ENCODE assay signal across 26 mouse cellular contexts in genomic region chr12:54549659-54550058, GRCm38 (mm10).
"Had no signal": no experiment of that assay in that cellular context is flagged by ENCODE, and none has a peak within 500 bp of the region (broad histone marks: within the 10 kb centered on the region; RNA-seq: fewer than 3 reads in every experiment).

No protein-coding gene starts in this region.

- H3K4me2 ChIP-seq: heart, embryonic 11.5 days; hindbrain, embryonic 12.5 days; hindbrain, embryonic 14.5 days; intestine, embryonic 15.5 days; kidney, embryonic 15.5 days; limb, embryonic 13.5 days; limb, embryonic 15.5 days; liver, embryonic 13.5 days; liver, embryonic 15.5 days had no signal

- H3K36me3 ChIP-seq: hindbrain, embryonic 10.5 days; hindbrain, embryonic 12.5 days; intestine, embryonic 15.5 days; kidney, embryonic 15.5 days; limb, embryonic 13.5 days; limb, embryonic 15.5 days; liver, embryonic 13.5 days; liver, embryonic 15.5 days had no signal

- ATAC-seq: hindbrain, embryonic 16.5 days; inflammation-experienced regulatory T-cells, adult 6 months; intestine, embryonic 15.5 days had no signal

- H3K9ac ChIP-seq: hindbrain, embryonic 12.5 days; hindbrain, embryonic 14.5 days; intestine, embryonic 15.5 days; kidney, embryonic 15.5 days; limb, embryonic 13.5 days; limb, embryonic 15.5 days; liver, embryonic 13.5 days; liver, embryonic 15.5 days had no signal

- H3K27me3 ChIP-seq: hindbrain, embryonic 12.5 days; intestine, embryonic 15.5 days; limb, embryonic 13.5 days; limb, embryonic 15.5 days; liver, embryonic 13.5 days; liver, embryonic 15.5 days had no signal

- H3K27ac ChIP-seq: gastrocnemius, adult 2 months; heart, adult 2 months; hindbrain, embryonic 10.5 days; hindbrain, embryonic 12.5 days; hindbrain, embryonic 14.5 days; intestine, embryonic 15.5 days; kidney, embryonic 15.5 days; kidney, postnatal 0 days; limb, embryonic 13.5 days; limb, embryonic 15.5 days; liver, embryonic 13.5 days; liver, embryonic 15.5 days had no signal

- DNase-seq: gastrocnemius, adult 2 months; gastrocnemius, postnatal 10 days; gastrocnemius, postnatal 25 days; heart, adult 2 months; heart, postnatal 10 days; heart, postnatal 4 days; kidney, adult 18-20 months; kidney, adult 8-10 months; kidney, postnatal 14 days; kidney, postnatal 36 days; layer of hippocampus, adult 9-11 months; layer of hippocampus, postnatal 36 days; left cerebral cortex, postnatal 4 days; liver, embryonic 13.5 days had no signal

- H3K4me3 ChIP-seq: gastrocnemius, adult 2 months; heart, adult 2 months; hindbrain, embryonic 10.5 days; hindbrain, embryonic 12.5 days; intestine, embryonic 15.5 days; kidney, embryonic 15.5 days; limb, embryonic 13.5 days; limb, embryonic 15.5 days; liver, embryonic 13.5 days; liver, embryonic 15.5 days had no signal

- H3K4me1 ChIP-seq: liver, embryonic 13.5 days; liver, embryonic 15.5 days had no signal

- H3K9me3 ChIP-seq: hindbrain, embryonic 10.5 days; hindbrain, embryonic 12.5 days; intestine, embryonic 15.5 days; kidney, embryonic 15.5 days; limb, embryonic 13.5 days; limb, embryonic 15.5 days; liver, embryonic 13.5 days; liver, embryonic 15.5 days had no signal
